Mouse (Mus musculus) embryonic facial prominence, embryonic 13.5 days (tissue): ENCODE results near the gene Gif. TPM values are rescaled to one million over a fixed set of nuclear protein-coding genes. Genes with fewer than 3 reads are reported as not detected.

Source experiments
- ATAC-seq: fragments of 200-750 bp; cut with Nextera tagmentation; 2 replicates; pipeline ENCODE4 v1.8.0; 2017; ENCODE audit warnings: low read depth; ENCODE audit not compliant: insufficient number of reproducible peaks, insufficient read depth, low FRiP score, low TSS enrichment
- H3K27ac ChIP-seq: fragments of 300-500 bp; sonication (generic); 2 replicates; pipeline ENCODE4 v1.5.1; 2015; ENCODE audit warnings: moderate library complexity, mild to moderate bottlenecking, inconsistent platforms
- H3K27me3 ChIP-seq: fragments of 300-500 bp; sonication (generic); 2 replicates; pipeline ENCODE4 v1.6.1; 2015; ENCODE audit warnings: mild to moderate bottlenecking, inconsistent platforms
- H3K36me3 ChIP-seq: fragments of 300-500 bp; sonication (generic); 2 replicates; pipeline ENCODE4 v1.6.1; 2015; ENCODE audit warnings: mild to moderate bottlenecking, inconsistent platforms
- H3K4me1 ChIP-seq: fragments of 300-500 bp; sonication (generic); 2 replicates; pipeline ENCODE4 v1.6.1; 2015; ENCODE audit warnings: inconsistent platforms
- H3K4me2 ChIP-seq: fragments of 300-500 bp; sonication (generic); 2 replicates; pipeline ENCODE4 v1.6.1; 2015; ENCODE audit warnings: moderate library complexity, mild to moderate bottlenecking, inconsistent platforms
- H3K4me3 ChIP-seq: fragments of 300-500 bp; sonication (generic); 2 replicates; pipeline ENCODE4 v1.5.1; 2015; ENCODE audit warnings: mild to moderate bottlenecking, inconsistent platforms
- H3K9ac ChIP-seq: fragments of 300-500 bp; sonication (generic); 2 replicates; pipeline ENCODE4 v1.6.1; 2015; ENCODE audit warnings: mild to moderate bottlenecking, inconsistent platforms
- H3K9me3 ChIP-seq: fragments of 300-500 bp; sonication (generic); 2 replicates; pipeline ENCODE4 v1.6.1; 2016; ENCODE audit warnings: inconsistent platforms
- WGBS: fragments of 180-500 bp; shearing (Covaris S2); methylation state at CpG from one replicate; pipeline ENCODE4 v1.1.7; 2015; ENCODE audit warnings: mixed read lengths; 5-methylcytosine and 5-hydroxymethylcytosine counted together
- polyA plus RNA-seq: library from polyadenylated mRNA; unstranded; fragments of >200 nt; fragmentation: Nextera tagmentation; extraction: Ambion mirVana; gene quantifications from 2 replicates; pipeline ENCODE4 v1.2.1, GENCODE M21; 2015

The Gif gene
- polyA plus RNA-seq, 1 experiment from 2014 or later: not detected

GRCm38 (mm10) chr19:11800531-11801315 lies 53.4 kb downstream of the Gif start:
- H3K9me3 ChIP-seq: no peaks in the 10 kb centered on the region
- no peak for ATAC-seq
- H3K27ac ChIP-seq: no peak overlapping the region
- no peak overlapping the region for H3K4me2 ChIP-seq
- 74% methylated on average over 8 of the region's 8 CpGs for WGBS
- H3K36me3 ChIP-seq: no peaks in the 10 kb centered on the region
- no peaks in the 10 kb centered on the region for H3K4me1 ChIP-seq
- no peak overlapping the region for H3K9ac ChIP-seq
- no peaks in the 10 kb centered on the region for H3K27me3 ChIP-seq
- no peak overlapping the region for H3K4me3 ChIP-seq

- Histone ChIP-seq H3K9ac (no peak overlapping the region), H3K27me3 (no peaks in the 10 kb centered on the region), H3K4me2 (no peak overlapping the region), H3K36me3 (no peaks in the 10 kb centered on the region), H3K4me3 (no peak overlapping the region), H3K9me3 (no peaks in the 10 kb centered on the region), H3K4me1 (no peaks in the 10 kb centered on the region), H3K27ac (no peak overlapping the region)
- no peak for ATAC-seq
- 62% methylated on average over 1 of the region's 1 CpGs for WGBS
These were observed 57.1 kb downstream of the Gif start for GRCm38 (mm10) chr19:11804423-11804822.

- Histone ChIP-seq H3K27me3 (no peaks in the 10 kb centered on the region), H3K36me3 (no peaks in the 10 kb centered on the region), H3K9ac (no peak overlapping the region), H3K4me3 (no peak overlapping the region), H3K9me3 (no peaks in the 10 kb centered on the region), H3K4me2 (no peak overlapping the region), H3K27ac (no peak overlapping the region), H3K4me1 (0 out of 2 replicates have a peak, but pooled peaks cover 3% of the 10 kb centered on the region)
- no peak for ATAC-seq
- 63% methylated on average over 2 of the region's 2 CpGs for WGBS
These were observed 59.9 kb downstream of the Gif start for GRCm38 (mm10) chr19:11807251-11807650.

- Histone ChIP-seq H3K9me3 (no peaks in the 10 kb centered on the region), H3K4me2 (no peak overlapping the region), H3K4me3 (no peak overlapping the region), H3K36me3 (no peaks in the 10 kb centered on the region), H3K4me1 (0 out of 2 replicates have a peak, but pooled peaks cover 3% of the 10 kb centered on the region), H3K9ac (no peak overlapping the region), H3K27ac (no peak overlapping the region), H3K27me3 (no peaks in the 10 kb centered on the region)
- ATAC-seq: no peak
- 37% methylated on average over 6 of the region's 6 CpGs for WGBS
These were observed 60.5 kb downstream of the Gif start for GRCm38 (mm10) chr19:11807822-11808221.

- H3K27ac ChIP-seq: no peak overlapping the region
- no peak overlapping the region for H3K4me3 ChIP-seq
- H3K27me3 ChIP-seq: no peaks in the 10 kb centered on the region
- no peaks in the 10 kb centered on the region for H3K36me3 ChIP-seq
- ATAC-seq: no peak
- no peak overlapping the region for H3K9ac ChIP-seq
- WGBS: 84% methylated on average over 2 of the region's 2 CpGs
- H3K4me2 ChIP-seq: no peak overlapping the region
- H3K9me3 ChIP-seq: no peaks in the 10 kb centered on the region
- 0 out of 2 replicates have a peak, but pooled peaks cover 3% of the 10 kb centered on the region for H3K4me1 ChIP-seq
These were observed 61.1 kb downstream of the Gif start for GRCm38 (mm10) chr19:11808452-11808851.

GRCm38 (mm10) chr19:11810003-11810758 lies 62.8 kb downstream of the Gif start:
- 0 out of 2 replicates have a peak, but pooled peaks cover 3% of the 10 kb centered on the region for H3K4me1 ChIP-seq
- no peak overlapping the region for H3K9ac ChIP-seq
- H3K4me2 ChIP-seq: no peak overlapping the region
- 0 out of 2 replicates have a peak, but pooled peaks cover 6% of the 10 kb centered on the region for H3K27me3 ChIP-seq
- no peak for ATAC-seq
- H3K36me3 ChIP-seq: no peaks in the 10 kb centered on the region
- H3K9me3 ChIP-seq: no peaks in the 10 kb centered on the region
- H3K4me3 ChIP-seq: no peak overlapping the region
- 71% methylated on average over 5 of the region's 5 CpGs for WGBS
- no peak overlapping the region for H3K27ac ChIP-seq

- Histone ChIP-seq H3K27me3 (peaks cover 8% of the 10 kb centered on the region; the same call in 1 of the 2 replicates), H3K27ac (no peak overlapping the region), H3K36me3 (no peaks in the 10 kb centered on the region), H3K9ac (no peak overlapping the region), H3K4me2 (no peak overlapping the region), H3K4me1 (0 out of 2 replicates have a peak, but pooled peaks cover 3% of the 10 kb centered on the region), H3K9me3 (no peaks in the 10 kb centered on the region), H3K4me3 (no peak overlapping the region)
- no peak for ATAC-seq
- WGBS: 61% methylated on average over 1 of the region's 1 CpGs
These were observed 63.5 kb downstream of the Gif start for GRCm38 (mm10) chr19:11810856-11811255.

GRCm38 (mm10) chr19:11811688-11812365 lies 64.5 kb downstream of the Gif start:
- 55% methylated on average over 5 of the region's 5 CpGs for WGBS
- H3K36me3 ChIP-seq: no peaks in the 10 kb centered on the region
- 0 out of 2 replicates have a peak, but pooled peaks cover 3% of the 10 kb centered on the region for H3K4me1 ChIP-seq
- H3K9me3 ChIP-seq: no peaks in the 10 kb centered on the region
- H3K27ac ChIP-seq: no peak overlapping the region
- H3K4me3 ChIP-seq: no peak overlapping the region
- no peak for ATAC-seq
- peaks cover 17% of the 10 kb centered on the region for H3K27me3 ChIP-seq
- H3K4me2 ChIP-seq: no peak overlapping the region
- no peak overlapping the region for H3K9ac ChIP-seq

Other genes starting within 250 kb of the Gif start
- gene Ms4a6b, start 231.0 kb upstream of the Gif start, polyA plus RNA-seq: 5.8 TPM in 2 replicates
- gene Ms4a4d, start 210.8 kb upstream of the Gif start, polyA plus RNA-seq: 0.17 and 0.31 TPM in 2 replicates
- 2.8 and 4.0 TPM in 2 replicates for gene Ms4a6d, start 142.7 kb upstream of the Gif start, polyA plus RNA-seq
- 0.32 and 0.49 TPM in 2 replicates for gene Ms4a2, start 123.8 kb upstream of the Gif start, polyA plus RNA-seq
- 0.28 TPM in 1 of 2 replicates, not detected in the other for gene Ms4a3, start 106.7 kb upstream of the Gif start, polyA plus RNA-seq
- not detected in 2 replicates for gene Oosp2, start 87.0 kb upstream of the Gif start, polyA plus RNA-seq
- gene Oosp1, start 56.4 kb upstream of the Gif start, polyA plus RNA-seq: not detected in 2 replicates
- not detected in 2 replicates for gene Oosp3, start 50.5 kb upstream of the Gif start, polyA plus RNA-seq
- 45.9 and 49.4 TPM in 2 replicates for gene Mrpl16, start 22.8 kb downstream of the Gif start, polyA plus RNA-seq
- 9.2 and 11.2 TPM in 2 replicates for gene Stx3, start 71.8 kb downstream of the Gif start, polyA plus RNA-seq
- not detected in 2 replicates for gene Olfr1417, start 91.7 kb downstream of the Gif start, polyA plus RNA-seq
- gene Olfr1418, start 113.5 kb downstream of the Gif start, polyA plus RNA-seq: not detected in 2 replicates
- not detected in 2 replicates for gene Olfr1419, start 127.6 kb downstream of the Gif start, polyA plus RNA-seq
- 0.37 TPM in 1 of 2 replicates, not detected in the other for gene Olfr1420, start 139.0 kb downstream of the Gif start, polyA plus RNA-seq
- 18.9 and 20.5 TPM in 2 replicates for gene Patl1, start 164.8 kb downstream of the Gif start, polyA plus RNA-seq
- 5.0 and 7.0 TPM in 2 replicates for gene Osbp, start 218.4 kb downstream of the Gif start, polyA plus RNA-seq